Mouse (Mus musculus) erythroblast, adult 5-6 weeks (primary cell): Measurements from ENCODE around the gene Slc38a5. TPM values are rescaled to one million over a fixed set of nuclear protein-coding genes. Genes with fewer than 3 reads are reported as not detected.

Source experiments
- ATAC-seq: replicated peaks from 2 replicates; pipeline ENCODE4 v1.8.0; 2016; ENCODE audit warnings: moderate number of reproducible peaks, mild to moderate bottlenecking, moderate TSS enrichment, inconsistent platforms; ENCODE audit not compliant: poor library complexity, low FRiP score, severe bottlenecking
- total RNA-seq, 2 experiments: library from RNA; stranded (forward) in 1 of 2; stranded (reverse) in 1 of 2; fragments of 150-400 nt in 1 of 2; fragments of 200-764, 138-1000 nt in 1 of 2; gene quantifications; 2 replicates each; pipeline versions ENCODE4 v1.2.3 to v1.2.4; 2015 to 2017; ENCODE audit warnings: low replicate concordance in 2 of 2

The Slc38a5 gene
- total RNA-seq (2015; ENCODE audit: low replicate concordance) (72.6 and 83.8 TPM in 2 replicates), total RNA-seq (2017; ENCODE audit: low replicate concordance) (74.3 and 75.3 TPM in 2 replicates)

GRCm38 (mm10) chrX:8271083-8271820, at the start of gene Slc38a5:
TSS of gene Slc38a5 (plus strand) at chrX:8271133.
- ATAC-seq, result 0 out of 2 replicates have a peak, but pooled peaks have one; percentile 43

- ATAC-seq, result no peak
Observed at GRCm38 (mm10) chrX:8222296-8222677, 48.6 kb upstream of the Slc38a5 start.

GRCm38 (mm10) chrX:8222678-8223421, 48.1 kb upstream of the Slc38a5 start:
- no peak for ATAC-seq

- ATAC-seq, result no peak
Observed at GRCm38 (mm10) chrX:8223473-8223872, 47.5 kb upstream of the Slc38a5 start.

GRCm38 (mm10) chrX:8230272-8230671, 40.7 kb upstream of the Slc38a5 start:
- ATAC-seq, result no peak

GRCm38 (mm10) chrX:8233602-8234001, 37.3 kb upstream of the Slc38a5 start:
- no peak for ATAC-seq

GRCm38 (mm10) chrX:8236704-8237103, 34.2 kb upstream of the Slc38a5 start:
- ATAC-seq, result no peak

- ATAC-seq, result no peak
Observed at GRCm38 (mm10) chrX:8238804-8239395, 32.0 kb upstream of the Slc38a5 start.

- no peak for ATAC-seq
Observed at GRCm38 (mm10) chrX:8247680-8248079, 23.3 kb upstream of the Slc38a5 start.

- no peak for ATAC-seq
Observed at GRCm38 (mm10) chrX:8248542-8249120, 22.3 kb upstream of the Slc38a5 start.

- ATAC-seq, result peak; percentile 52
Observed at GRCm38 (mm10) chrX:8251789-8252333, 19.1 kb upstream of the Slc38a5 start.

- peak; percentile 97 for ATAC-seq
Observed at GRCm38 (mm10) chrX:8252334-8253285, 18.3 kb upstream of the Slc38a5 start, which contains the start of gene Ftsj1. TSS of gene Ftsj1 (minus strand) at chrX:8252406.

GRCm38 (mm10) chrX:8253711-8254110, 17.2 kb upstream of the Slc38a5 start:
- no peak for ATAC-seq

- ATAC-seq, result no peak
Observed at GRCm38 (mm10) chrX:8255807-8256206, 15.1 kb upstream of the Slc38a5 start.

GRCm38 (mm10) chrX:8259478-8259877, 11.5 kb upstream of the Slc38a5 start:
- no peak for ATAC-seq

- peak; percentile 63; the same call in 1 of the 2 replicates for ATAC-seq
Observed at GRCm38 (mm10) chrX:8263156-8263804, 7.7 kb upstream of the Slc38a5 start.

GRCm38 (mm10) chrX:8264222-8264621, 6.7 kb upstream of the Slc38a5 start:
- ATAC-seq, result peak; percentile 96

- ATAC-seq, result peak; percentile 97
Observed at GRCm38 (mm10) chrX:8272000-8272399, 1.1 kb downstream of the Slc38a5 start.
